Comparison of ENCODE assay signal across 18 mouse cellular contexts in genomic region chr2:101981211-101981610, GRCm38 (mm10).
DNase-seq lines count a peak whose midpoint lies in the region; ATAC-seq lines count a peak whose summit lies in the region.
"Had no signal": no experiment of that assay in that cellular context is flagged by ENCODE, and none has a peak within 500 bp of the region (broad histone marks: within the 10 kb centered on the region; RNA-seq: fewer than 3 reads in every experiment).

No protein-coding gene starts in this region.

- H3K27ac ChIP-seq in heart, embryonic 10.5 days, result peak overlapping the region; percentile 60
- H3K27ac ChIP-seq in forebrain, embryonic 15.5 days (replicated peaks), result 0 out of 2 replicates have a peak overlapping the region, but pooled peaks have one; percentile 5
- H3K27ac ChIP-seq: heart, adult 2 months; limb, embryonic 15.5 days had no signal

- H3K9me3 ChIP-seq in heart, embryonic 10.5 days, result no peaks in the 10 kb centered on the region
- no peaks in the 10 kb centered on the region for H3K9me3 ChIP-seq in forebrain, embryonic 15.5 days
- H3K9me3 ChIP-seq: limb, embryonic 15.5 days had no signal

- no peak overlapping the region for H3K4me3 ChIP-seq in heart, embryonic 10.5 days
- no peak overlapping the region for H3K4me3 ChIP-seq in forebrain, embryonic 15.5 days
- H3K4me3 ChIP-seq: heart, adult 2 months; limb, embryonic 15.5 days had no signal

- DNase-seq in heart, embryonic 10.5 days (ENCODE audit: low spot score), result no peak
- DNase-seq in heart, adult 18-20 months, result no peak
- peak; percentile 73 for DNase-seq in R1 (ENCODE audit: low read depth, low spot score)
- DNase-seq in thymus, postnatal 14 days, result peak; percentile 57
- no peak for DNase-seq in c-Kit-positive CD71-positive TER-119-positive erythroid progenitor cells, embryonic 14.5 days (ENCODE audit: low spot score)
- DNase-seq in gastrocnemius, postnatal 25 days, result no peak
- DNase-seq: adrenal gland, postnatal 25 days; cerebellum, adult 9-10 months; heart, adult 2 months; heart, postnatal 10 days; kidney, adult 2 months; kidney, postnatal 14 days; liver, postnatal 0 days had no signal

- H3K36me3 ChIP-seq in heart, embryonic 10.5 days, result no peaks in the 10 kb centered on the region
- H3K36me3 ChIP-seq in forebrain, embryonic 15.5 days, result no peaks in the 10 kb centered on the region
- H3K36me3 ChIP-seq: limb, embryonic 15.5 days had no signal

- no peaks in the 10 kb centered on the region for H3K27me3 ChIP-seq in heart, embryonic 10.5 days (ENCODE audit: insufficient read depth, poor library complexity, severe bottlenecking)
- no peaks in the 10 kb centered on the region for H3K27me3 ChIP-seq in forebrain, embryonic 15.5 days
- H3K27me3 ChIP-seq: CH12.LX; limb, embryonic 15.5 days had no signal

- no peak for ATAC-seq in forebrain, embryonic 15.5 days (replicated peaks)
- ATAC-seq: activated CD4-positive, CD25-positive, alpha-beta regulatory T cell, adult 4 months; hindbrain, embryonic 16.5 days; liver, postnatal 0 days had no signal

- H3K9ac ChIP-seq in forebrain, embryonic 15.5 days (replicated peaks), result no peak overlapping the region
- H3K9ac ChIP-seq: limb, embryonic 15.5 days; liver, postnatal 0 days had no signal

- H3K4me1 ChIP-seq in heart, embryonic 10.5 days, result peaks cover 58% of the 10 kb centered on the region
- peaks cover 73% of the 10 kb centered on the region for H3K4me1 ChIP-seq in forebrain, embryonic 15.5 days

- WGBS in heart, embryonic 10.5 days, result 37% methylated on average over 2 of the region's 2 CpGs
- 56% methylated on average over 2 of the region's 2 CpGs for WGBS in forebrain, embryonic 15.5 days

- H3K4me2 ChIP-seq in forebrain, embryonic 15.5 days (replicated peaks), result no peak overlapping the region
- H3K4me2 ChIP-seq: limb, embryonic 15.5 days had no signal

Comparison
In these comparisons a context has a peak if more than half of its experiments do, and no peak if none do; other contexts are left out.
1. DNase-seq: peak in R1 (single experiment) and thymus, postnatal 14 days (single experiment); none in heart, embryonic 10.5 days (single experiment), heart, adult 18-20 months (0 of 2), c-Kit-positive CD71-positive TER-119-positive erythroid progenitor cells, embryonic 14.5 days (single experiment) and gastrocnemius, postnatal 25 days (single experiment).